Mouse (Mus musculus) heart, embryonic 16.5 days (tissue): Measurements from ENCODE around the gene Rps21. TPM values are rescaled to one million over a fixed set of nuclear protein-coding genes. Genes with fewer than 3 reads are reported as not detected.
A peak's percentile ranks its signal among the peaks of the same experiment; 100 is the strongest.
"Not testable (repeated sequence)": the region's sequence is repeated elsewhere in the genome, so short reads cannot be mapped to it uniquely, and the experiment has no call there.

Source experiments
- ATAC-seq: fragments of 200-750 bp; cut with Nextera tagmentation; replicated peaks from 2 replicates; pipeline ENCODE4 v1.8.0; 2017; ENCODE audit warnings: moderate number of reproducible peaks; ENCODE audit not compliant: insufficient read depth, low FRiP score; ENCODE audit errors: extremely low read depth
- H3K27ac ChIP-seq: fragments of 300-500 bp; sonication (generic); 2 replicates; pipeline ENCODE4 v1.5.1; 2014; ENCODE audit warnings: mild to moderate bottlenecking, low read length, control low read depth, moderate library complexity
- H3K27me3 ChIP-seq: fragments of 300-500 bp; sonication (generic); 2 replicates; pipeline ENCODE4 v1.6.1; 2014; ENCODE audit warnings: low read length, mixed read lengths; ENCODE audit not compliant: control insufficient read depth, insufficient read depth
- H3K36me3 ChIP-seq: fragments of 300-500 bp; sonication (generic); 2 replicates; pipeline ENCODE4 v1.6.1; 2014; ENCODE audit not compliant: control insufficient read depth, insufficient read depth
- H3K4me1 ChIP-seq: fragments of 300-500 bp; sonication (generic); 2 replicates; pipeline ENCODE4 v1.6.1; 2014; ENCODE audit warnings: low read length, mixed read lengths; ENCODE audit not compliant: control insufficient read depth, insufficient read depth
- H3K4me2 ChIP-seq: fragments of 300-500 bp; sonication (generic); 2 replicates; pipeline ENCODE4 v1.6.1; 2014; ENCODE audit warnings: low read depth, mild to moderate bottlenecking, control low read depth, low read length
- H3K4me3 ChIP-seq: fragments of 300-500 bp; sonication (generic); 2 replicates; pipeline ENCODE4 v1.5.1; 2014; ENCODE audit warnings: mild to moderate bottlenecking, control low read depth, low read length
- H3K9ac ChIP-seq: fragments of 300-500 bp; sonication (generic); 2 replicates; pipeline ENCODE4 v1.6.1; 2014; ENCODE audit warnings: low read length, control low read depth
- H3K9me3 ChIP-seq: fragments of 300-500 bp; sonication (generic); replicated peaks from 2 replicates; pipeline ENCODE4 v1.6.1; 2016; ENCODE audit warnings: low read length; ENCODE audit not compliant: control insufficient read depth
- WGBS: fragments of 180-500 bp; shearing (Covaris S2); extraction: QIAGEN DNeasy Blood & Tissue Kit; methylation state at CpG from one replicate; pipeline ENCODE4 v1.1.7; 2014; 5-methylcytosine and 5-hydroxymethylcytosine counted together
- polyA plus RNA-seq: library from polyadenylated mRNA; unstranded; fragments of >200 nt; fragmentation: Nextera tagmentation; extraction: Ambion mirVana; gene quantifications from 2 replicates; pipeline ENCODE4 v1.2.1, GENCODE M21; 2015

Rps21 gene
- polyA plus RNA-seq, 1 experiment from 2014 or later = 208 TPM

GRCm38 (mm10) chr2:180259826-180260609 is 2.8 kb downstream of the Rps21 start:
- H3K27me3 ChIP-seq, H3K9me3 ChIP-seq, H3K36me3 ChIP-seq, ATAC-seq, H3K4me3 ChIP-seq, H3K9ac ChIP-seq, H3K4me2 ChIP-seq, H3K27ac ChIP-seq: not testable (repeated sequence)
- WGBS = 68% methylated on average over 17 of the region's 17 CpGs
- peaks cover 20% of the 10 kb centered on the region for H3K4me1 ChIP-seq

GRCm38 (mm10) chr2:180260610-180261480 is 3.7 kb downstream of the Rps21 start:
- Histone ChIP-seq H3K4me2 (no peak overlapping the region), H3K36me3 (peaks cover 9% of the 10 kb centered on the region; the same call in 1 of the 2 replicates), H3K27ac (no peak overlapping the region)

GRCm38 (mm10) chr2:180261901-180262300 is 4.7 kb downstream of the Rps21 start:
- 84% methylated on average over 7 of the region's 7 CpGs for WGBS
- H3K9me3 ChIP-seq = no peaks in the 10 kb centered on the region
- ATAC-seq = no peak
- peaks cover 14% of the 10 kb centered on the region for H3K4me1 ChIP-seq
- H3K9ac ChIP-seq = no peak overlapping the region
- H3K36me3 ChIP-seq = peaks cover 12% of the 10 kb centered on the region; the same call in 1 of the 2 replicates
- H3K4me2 ChIP-seq = no peak overlapping the region
- no peak overlapping the region for H3K4me3 ChIP-seq
- peak overlapping the region; percentile 55 for H3K27ac ChIP-seq
- H3K27me3 ChIP-seq = no peaks in the 10 kb centered on the region

More at GRCm38 (mm10) chr2:180260610-180261480, 3.7 kb downstream of the Rps21 start:
- 61% methylated on average over 8 of the region's 8 CpGs for WGBS
- H3K9ac ChIP-seq = no peak overlapping the region
- H3K4me3 ChIP-seq = no peak overlapping the region
- H3K27me3 ChIP-seq = no peaks in the 10 kb centered on the region
- no peaks in the 10 kb centered on the region for H3K9me3 ChIP-seq
- peaks cover 18% of the 10 kb centered on the region for H3K4me1 ChIP-seq
- no peak for ATAC-seq

GRCm38 (mm10) chr2:180262441-180262840 is 5.3 kb downstream of the Rps21 start:
- Histone ChIP-seq H3K27me3 (no peaks in the 10 kb centered on the region), H3K4me3 (no peak overlapping the region), H3K27ac (peak overlapping the region; percentile 77), H3K9ac (no peak overlapping the region; the same call in 1 of the 2 replicates), H3K9me3 (no peaks in the 10 kb centered on the region), H3K4me1 (peaks cover 14% of the 10 kb centered on the region), H3K36me3 (peaks cover 13% of the 10 kb centered on the region; the same call in 1 of the 2 replicates), H3K4me2 (no peak overlapping the region)
- 63% methylated on average over 3 of the region's 3 CpGs for WGBS
- ATAC-seq = peak; percentile 33

GRCm38 (mm10) chr2:180262891-180263290 is 5.7 kb downstream of the Rps21 start:
- Histone ChIP-seq H3K36me3 (peaks cover 13% of the 10 kb centered on the region; the same call in 1 of the 2 replicates), H3K9ac (no peak overlapping the region), H3K27ac (peak overlapping the region; percentile 77), H3K27me3 (no peaks in the 10 kb centered on the region), H3K4me1 (peaks cover 13% of the 10 kb centered on the region), H3K9me3 (no peaks in the 10 kb centered on the region), H3K4me3 (no peak overlapping the region), H3K4me2 (no peak overlapping the region)
- no peak for ATAC-seq
- WGBS = 68% methylated on average over 10 of the region's 10 CpGs

GRCm38 (mm10) chr2:180267955-180268354 is 10.8 kb downstream of the Rps21 start:
- H3K36me3 ChIP-seq = peaks cover 9% of the 10 kb centered on the region
- WGBS = 64% methylated on average over 2 of the region's 2 CpGs
- no peaks in the 10 kb centered on the region for H3K9me3 ChIP-seq
- no peak overlapping the region for H3K4me2 ChIP-seq
- ATAC-seq = no peak
- H3K27ac ChIP-seq = no peak overlapping the region
- no peak overlapping the region for H3K9ac ChIP-seq
- peaks cover 13% of the 10 kb centered on the region for H3K4me1 ChIP-seq
- H3K4me3 ChIP-seq = no peak overlapping the region
- no peaks in the 10 kb centered on the region for H3K27me3 ChIP-seq

- no peak for ATAC-seq
- peaks cover 9% of the 10 kb centered on the region for H3K36me3 ChIP-seq
- 83% methylated on average over 10 of the region's 10 CpGs for WGBS
These were observed 12.2 kb downstream of the Rps21 start for GRCm38 (mm10) chr2:180269329-180269728.

GRCm38 (mm10) chr2:180270537-180271255 is 13.5 kb downstream of the Rps21 start:
- no peak overlapping the region for H3K9ac ChIP-seq
- 64% methylated on average over 7 of the region's 7 CpGs for WGBS
- no peak overlapping the region for H3K4me3 ChIP-seq

More at GRCm38 (mm10) chr2:180269329-180269728, 12.2 kb downstream of the Rps21 start:
- Histone ChIP-seq H3K27me3 (no peaks in the 10 kb centered on the region), H3K4me2 (no peak overlapping the region), H3K4me1 (peaks cover 16% of the 10 kb centered on the region), H3K4me3 (no peak overlapping the region), H3K9ac (no peak overlapping the region), H3K9me3 (no peaks in the 10 kb centered on the region), H3K27ac (no peak overlapping the region)

More at GRCm38 (mm10) chr2:180270537-180271255, 13.5 kb downstream of the Rps21 start:
- no peak for ATAC-seq
- Histone ChIP-seq H3K27ac (no peak overlapping the region), H3K27me3 (no peaks in the 10 kb centered on the region), H3K4me2 (no peak overlapping the region), H3K36me3 (peaks cover 9% of the 10 kb centered on the region), H3K9me3 (no peaks in the 10 kb centered on the region), H3K4me1 (peaks cover 16% of the 10 kb centered on the region)
